Comparison of ENCODE assay signal across 14 mouse cellular contexts in the genomic region with DNA sequence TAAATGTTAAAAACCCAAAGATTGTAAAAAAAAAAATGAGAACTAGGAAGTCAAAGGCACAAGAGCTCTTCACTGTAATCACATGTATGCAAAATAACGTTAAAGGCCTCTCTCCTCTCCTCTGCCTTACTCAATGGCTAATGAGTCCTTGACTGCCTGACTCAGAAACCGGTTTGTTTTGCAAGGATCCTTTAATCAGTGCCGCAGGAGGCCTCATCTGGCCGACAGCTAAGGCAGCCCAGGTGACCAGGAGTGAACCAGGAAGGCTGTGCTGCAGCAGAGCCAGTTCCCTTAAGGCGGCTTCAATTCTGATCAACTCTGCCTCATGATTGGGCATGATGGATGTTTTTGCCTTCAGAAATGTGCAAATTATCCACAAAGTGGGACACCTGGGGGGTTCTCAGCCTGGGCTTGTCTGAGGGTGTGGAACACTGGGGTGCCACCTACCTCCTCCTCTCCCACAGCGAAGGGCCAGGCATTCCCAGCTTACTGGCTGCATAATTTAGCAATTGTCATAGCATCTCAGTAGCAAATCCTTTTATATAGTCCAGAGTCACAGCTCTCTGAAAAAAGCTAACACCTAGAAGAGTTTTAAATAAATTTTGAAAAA. TPM values are rescaled to one million over a fixed set of nuclear protein-coding genes. Genes with fewer than 3 reads are reported as not detected.
DNase-seq lines count a peak whose midpoint lies in the region; ATAC-seq and TF ChIP-seq lines count a peak whose summit lies in the region.
"Had no signal": no experiment of that assay in that cellular context is flagged by ENCODE, and none has a peak within 500 bp of the region (broad histone marks: within the 10 kb centered on the region; RNA-seq: fewer than 3 reads in every experiment).

No protein-coding gene starts in this region.

- DNase-seq in adrenal gland, adult 2 months: peak; percentile 77
- DNase-seq in adrenal gland, postnatal 25 days: no peak
- no peak for DNase-seq in midbrain, embryonic 10.5 days (ENCODE audit: low spot score)
- DNase-seq in lung, embryonic 14.5 days: peak; percentile 59
- DNase-seq in gastrocnemius, postnatal 36 days: no peak
- DNase-seq in spleen, postnatal 36 days (ENCODE audit: low spot score in 2 of 2): no peak
- DNase-seq: cerebellum, postnatal 25 days; thymus, postnatal 4 days had no signal

- H3K4me2 ChIP-seq in midbrain, embryonic 12.5 days (replicated peaks): no peak overlapping the region
- H3K4me2 ChIP-seq in lung, embryonic 14.5 days: no peak overlapping the region
- H3K4me2 ChIP-seq in stomach, embryonic 15.5 days: no peak overlapping the region
- H3K4me2 ChIP-seq: heart, embryonic 13.5 days had no signal

- WGBS in midbrain, embryonic 12.5 days: 38% methylated on average over 6 of the region's 6 CpGs
- WGBS in midbrain, embryonic 10.5 days: 34% methylated on average over 6 of the region's 6 CpGs
- 41% methylated on average over 6 of the region's 6 CpGs for WGBS in lung, embryonic 14.5 days
- WGBS in stomach, embryonic 15.5 days: 42% methylated on average over 6 of the region's 6 CpGs

- H3K27me3 ChIP-seq in midbrain, embryonic 12.5 days: no peaks in the 10 kb centered on the region
- no peaks in the 10 kb centered on the region for H3K27me3 ChIP-seq in midbrain, embryonic 10.5 days (ENCODE audit: low read depth, poor library complexity, severe bottlenecking)
- H3K27me3 ChIP-seq in lung, embryonic 14.5 days (ENCODE audit: insufficient read depth, low read length): no peaks in the 10 kb centered on the region
- no peaks in the 10 kb centered on the region for H3K27me3 ChIP-seq in stomach, embryonic 15.5 days (replicated peaks)
- H3K27me3 ChIP-seq: heart, embryonic 13.5 days; megakaryocyte, embryonic 14.5 days had no signal

- H3K27ac ChIP-seq in midbrain, embryonic 12.5 days (replicated peaks): no peak overlapping the region
- H3K27ac ChIP-seq in midbrain, embryonic 10.5 days (replicated peaks): no peak overlapping the region
- peak overlapping the region; percentile 25; the same call in 1 of the 2 replicates for H3K27ac ChIP-seq in lung, embryonic 14.5 days (ENCODE audit: low read depth)
- peak overlapping the region; percentile 71 for H3K27ac ChIP-seq in stomach, embryonic 15.5 days
- H3K27ac ChIP-seq: heart, embryonic 13.5 days had no signal

- peaks cover 5% of the 10 kb centered on the region for H3K4me1 ChIP-seq in midbrain, embryonic 12.5 days
- peaks cover 11% of the 10 kb centered on the region for H3K4me1 ChIP-seq in midbrain, embryonic 10.5 days
- H3K4me1 ChIP-seq in lung, embryonic 14.5 days (ENCODE audit: insufficient read depth): peaks cover 11% of the 10 kb centered on the region
- H3K4me1 ChIP-seq in stomach, embryonic 15.5 days: peaks cover 21% of the 10 kb centered on the region; the same call in 1 of the 2 replicates

- no peaks in the 10 kb centered on the region for H3K9me3 ChIP-seq in midbrain, embryonic 12.5 days
- H3K9me3 ChIP-seq in midbrain, embryonic 10.5 days (replicated peaks): no peaks in the 10 kb centered on the region
- H3K9me3 ChIP-seq in lung, embryonic 14.5 days (ENCODE audit: low read depth, low read length): no peaks in the 10 kb centered on the region
- H3K9me3 ChIP-seq in stomach, embryonic 15.5 days: no peaks in the 10 kb centered on the region
- H3K9me3 ChIP-seq: heart, embryonic 13.5 days; megakaryocyte, embryonic 14.5 days had no signal

- H3K9ac ChIP-seq in midbrain, embryonic 12.5 days (replicated peaks): no peak overlapping the region
- H3K9ac ChIP-seq in lung, embryonic 14.5 days: no peak overlapping the region
- no peak overlapping the region for H3K9ac ChIP-seq in stomach, embryonic 15.5 days
- H3K9ac ChIP-seq: heart, embryonic 13.5 days had no signal

- peak; percentile 34; the same call in 1 of the 2 replicates for ATAC-seq in midbrain, embryonic 12.5 days (ENCODE audit: low FRiP score, low read depth)
- peak; percentile 40; the same call in 1 of the 2 replicates for ATAC-seq in lung, embryonic 14.5 days (ENCODE audit: insufficient read depth)
- ATAC-seq in stomach, embryonic 15.5 days (ENCODE audit: insufficient read depth, low FRiP score, low read depth): peak; percentile 82
- ATAC-seq: forebrain, embryonic 16.5 days; hindbrain, embryonic 16.5 days had no signal

- TF ChIP-seq CTCF in lung, embryonic 14.5 days (IDR thresholded peaks at IDR 0.05; ENCODE audit: low read depth): no peak

- intact Hi-C loops in gastrocnemius, postnatal 36 days (cut with DNase I): no loop called here

- no peak overlapping the region for H3K4me3 ChIP-seq in midbrain, embryonic 12.5 days
- no peak overlapping the region for H3K4me3 ChIP-seq in midbrain, embryonic 10.5 days
- H3K4me3 ChIP-seq in lung, embryonic 14.5 days (ENCODE audit: low read depth, low read length): no peak overlapping the region
- H3K4me3 ChIP-seq in stomach, embryonic 15.5 days (replicated peaks): no peak overlapping the region
- H3K4me3 ChIP-seq: heart, embryonic 13.5 days; megakaryocyte, embryonic 14.5 days had no signal

- H3K36me3 ChIP-seq in midbrain, embryonic 12.5 days: no peaks in the 10 kb centered on the region
- no peaks in the 10 kb centered on the region for H3K36me3 ChIP-seq in midbrain, embryonic 10.5 days
- H3K36me3 ChIP-seq in lung, embryonic 14.5 days (ENCODE audit: insufficient read depth): peaks cover 7% of the 10 kb centered on the region; the same call in 1 of the 2 replicates
- no peaks in the 10 kb centered on the region; the same call in 1 of the 2 replicates for H3K36me3 ChIP-seq in stomach, embryonic 15.5 days

RNA-seq across cellular contexts. Expression of a gene that starts 43.0 kb away (rescaled TPM):
- 100 to 1,000 TPM; 219 to 232 TPM for total RNA-seq in adrenal gland, adult 2 months (2021)
- polyA plus RNA-seq in adrenal gland, adult 2 months (2012; rRNA removed): 68.6 and 109 TPM in 2 replicates
- 202 and 226 TPM in 2 replicates for total RNA-seq in adrenal gland, postnatal 25 days (2021)
- 30.6 and 39.8 TPM in 2 replicates for polyA plus RNA-seq in midbrain, embryonic 12.5 days (2016; fragmentation: Nextera tagmentation; extraction: Ambion mirVana)
- polyA plus RNA-seq in midbrain, embryonic 10.5 days (2016; fragmentation: Nextera tagmentation; extraction: Ambion mirVana): 24.0 and 30.5 TPM in 2 replicates
- 110 and 119 TPM in 2 replicates for polyA plus RNA-seq in lung, embryonic 14.5 days (2014; fragmentation: Nextera tagmentation; extraction: Ambion mirVana)
- 109 and 116 TPM in 2 replicates for polyA plus RNA-seq in stomach, embryonic 15.5 days (2015; fragmentation: Nextera tagmentation; extraction: Ambion mirVana)
- 100 to 1,000 TPM; 312 to 318 TPM for total RNA-seq in gastrocnemius, postnatal 36 days (2021)

Comparison
In these comparisons a context has a peak if more than half of its experiments do, and no peak if none do; other contexts are left out.
1. DNase-seq: peak in adrenal gland, adult 2 months (single experiment) and lung, embryonic 14.5 days (single experiment); none in adrenal gland, postnatal 25 days (single experiment), midbrain, embryonic 10.5 days (single experiment), gastrocnemius, postnatal 36 days (0 of 2) and spleen, postnatal 36 days (0 of 2).
2. H3K27ac ChIP-seq: peak in lung, embryonic 14.5 days (single experiment) and stomach, embryonic 15.5 days (single experiment); none in midbrain, embryonic 12.5 days (single experiment) and midbrain, embryonic 10.5 days (single experiment).
3. Peak in every context shown above with its lines, with median percentiles within 50 percentile points of each other: ATAC-seq.